Mouse (Mus musculus) kidney, embryonic 14.5 days (tissue): ENCODE measurements around the gene Cd164l2. TPM values are rescaled to one million over a fixed set of nuclear protein-coding genes. Genes with fewer than 3 reads are reported as not detected.

Experiments used
- ATAC-seq: fragments of 200-750 bp; cut with Nextera tagmentation; 2 replicates; pipeline ENCODE4 v1.8.0; 2017; ENCODE audit warnings: moderate number of reproducible peaks, mild to moderate bottlenecking, moderate TSS enrichment, moderate library complexity; ENCODE audit not compliant: low FRiP score, low TSS enrichment
- H3K27ac ChIP-seq: fragments of 300-500 bp; sonication (generic); 2 replicates; pipeline ENCODE4 v1.5.1; 2014; ENCODE audit warnings: low read depth, mild to moderate bottlenecking, low read length, moderate library complexity, mixed read lengths
- H3K27me3 ChIP-seq: fragments of 300-500 bp; sonication (generic); 2 replicates; pipeline ENCODE4 v1.6.1; 2014; ENCODE audit warnings: mild to moderate bottlenecking, low read length; ENCODE audit not compliant: control insufficient read depth, insufficient read depth
- H3K36me3 ChIP-seq: fragments of 300-500 bp; sonication (generic); 2 replicates; pipeline ENCODE4 v1.6.1; 2014; ENCODE audit warnings: low read length, mixed read lengths; ENCODE audit not compliant: control insufficient read depth, insufficient read depth
- H3K4me1 ChIP-seq: fragments of 300-500 bp; sonication (generic); 2 replicates; pipeline ENCODE4 v1.6.1; 2014; ENCODE audit warnings: low read length, mixed read lengths; ENCODE audit not compliant: control insufficient read depth, insufficient read depth
- H3K4me2 ChIP-seq: fragments of 300-500 bp; sonication (generic); replicated peaks from 2 replicates; pipeline ENCODE4 v1.6.1; 2014; ENCODE audit warnings: low read depth, mild to moderate bottlenecking, low read length
- H3K4me3 ChIP-seq: fragments of 300-500 bp; sonication (generic); 2 replicates; pipeline ENCODE4 v1.5.1; 2014; ENCODE audit warnings: mild to moderate bottlenecking, low read length
- H3K9ac ChIP-seq: fragments of 300-500 bp; sonication (generic); 2 replicates; pipeline ENCODE4 v1.6.1; 2014; ENCODE audit warnings: low read depth, mild to moderate bottlenecking, low read length, moderate library complexity
- H3K9me3 ChIP-seq: fragments of 300-500 bp; sonication (generic); 2 replicates; pipeline ENCODE4 v1.6.1; 2016; ENCODE audit warnings: low read length; ENCODE audit not compliant: control insufficient read depth
- WGBS: fragments of 180-500 bp; shearing (Covaris S2); extraction: QIAGEN DNeasy Blood & Tissue Kit; methylation state at CpG from one replicate; pipeline ENCODE4 v1.1.7; 2014; 5-methylcytosine and 5-hydroxymethylcytosine counted together
- polyA plus RNA-seq: library from polyadenylated mRNA; unstranded; fragments of >200 nt; fragmentation: Nextera tagmentation; extraction: Ambion mirVana; gene quantifications from 2 replicates; pipeline ENCODE4 v1.2.1, GENCODE M21; 2014

The Cd164l2 gene
- polyA plus RNA-seq, 1 experiment from 2014 or later, result 6.9 TPM

- H3K4me2 ChIP-seq, result no peak overlapping the region
- ATAC-seq, result no peak
- peaks cover 58% of the 10 kb centered on the region for H3K36me3 ChIP-seq
- no peaks in the 10 kb centered on the region for H3K9me3 ChIP-seq
- H3K27ac ChIP-seq, result no peak overlapping the region; the same call in 1 of the 2 replicates
- 69% methylated on average over 8 of the region's 8 CpGs for WGBS
- no peak overlapping the region for H3K4me3 ChIP-seq
- H3K9ac ChIP-seq, result no peak overlapping the region
- H3K4me1 ChIP-seq, result peaks cover 24% of the 10 kb centered on the region
- H3K27me3 ChIP-seq, result no peaks in the 10 kb centered on the region
Measured at GRCm38 (mm10) chr4:133185893-133186292, 26.0 kb upstream of the Cd164l2 start.

DNA sequence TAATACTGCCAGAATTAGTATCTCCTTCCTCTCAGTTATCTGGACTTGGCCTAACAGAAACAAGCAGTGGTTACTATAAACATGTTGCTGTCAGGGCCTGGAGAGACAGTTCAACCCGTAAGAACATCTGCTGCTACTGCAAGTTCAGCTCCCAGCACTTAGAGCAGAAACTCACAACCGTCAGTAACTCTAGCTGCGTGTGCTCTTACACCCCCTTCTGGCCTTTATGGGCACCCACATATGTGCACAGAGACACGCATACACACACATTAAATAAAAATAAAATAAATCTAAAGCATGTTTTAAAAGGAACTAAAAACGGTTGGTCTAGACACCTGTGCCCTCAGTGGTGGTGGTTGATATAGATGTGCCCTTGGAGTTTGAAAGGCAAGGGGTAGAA lies 25.1 kb upstream of the Cd164l2 start:
- Histone ChIP-seq H3K27ac (no peak overlapping the region), H3K9ac (no peak overlapping the region), H3K4me3 (no peak overlapping the region), H3K4me2 (no peak overlapping the region), H3K9me3 (no peaks in the 10 kb centered on the region), H3K36me3 (peaks cover 64% of the 10 kb centered on the region), H3K27me3 (no peaks in the 10 kb centered on the region), H3K4me1 (peaks cover 24% of the 10 kb centered on the region)
- ATAC-seq, result no peak
- WGBS, result 93% methylated on average over 5 of the region's 5 CpGs

DNA sequence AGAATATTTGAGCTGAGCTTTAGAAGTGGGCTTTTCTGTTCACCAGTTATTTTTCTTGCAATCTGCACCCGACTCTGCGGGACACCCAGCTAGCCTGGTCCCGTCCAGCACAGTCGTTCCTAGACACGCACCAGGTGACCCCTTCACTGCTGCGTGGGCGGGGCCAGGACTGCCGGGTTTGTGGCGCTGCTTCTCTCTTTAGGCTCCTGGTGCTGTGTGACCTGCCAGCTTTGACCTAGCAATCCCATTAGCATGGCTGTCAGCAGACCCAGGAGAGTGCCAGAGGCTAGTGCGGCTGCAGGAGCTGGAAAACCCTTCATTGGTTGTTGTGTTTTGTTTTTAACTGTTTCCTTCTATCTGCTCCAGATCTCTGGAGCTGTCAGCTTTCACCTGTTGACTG lies 22.5 kb upstream of the Cd164l2 start:
- Histone ChIP-seq H3K9ac (no peak overlapping the region), H3K27me3 (no peaks in the 10 kb centered on the region), H3K9me3 (no peaks in the 10 kb centered on the region), H3K4me1 (peaks cover 11% of the 10 kb centered on the region), H3K4me3 (no peak overlapping the region), H3K4me2 (no peak overlapping the region), H3K27ac (no peak overlapping the region), H3K36me3 (peaks cover 82% of the 10 kb centered on the region)
- ATAC-seq, result no peak
- 62% methylated on average over 10 of the region's 10 CpGs for WGBS

DNA sequence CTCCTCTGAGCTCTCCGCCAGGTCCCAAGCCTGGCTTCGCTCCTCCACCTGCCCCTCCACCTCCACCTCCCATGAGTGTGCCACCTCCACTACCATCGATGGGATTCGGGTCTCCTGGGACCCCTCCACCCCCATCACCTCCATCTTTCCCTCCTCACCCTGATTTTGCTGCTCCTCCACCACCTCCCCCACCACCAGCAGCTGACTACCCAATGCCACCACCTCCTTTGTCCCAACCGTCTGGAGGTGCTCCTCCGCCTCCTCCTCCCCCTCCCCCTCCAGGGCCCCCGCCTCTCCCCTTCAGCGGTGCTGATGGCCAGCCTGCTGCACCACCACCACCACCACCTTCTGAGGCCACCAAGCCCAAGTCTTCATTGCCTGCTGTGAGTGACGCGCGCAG lies 17.4 kb upstream of the Cd164l2 start:
- ATAC-seq, result no peak
- peaks cover 72% of the 10 kb centered on the region for H3K36me3 ChIP-seq
- H3K4me3 ChIP-seq, result no peak overlapping the region

GRCm38 (mm10) chr4:133195014-133195413 lies 16.9 kb upstream of the Cd164l2 start:
- no peak overlapping the region for H3K27ac ChIP-seq
- no peak overlapping the region for H3K4me2 ChIP-seq
- H3K9me3 ChIP-seq, result no peaks in the 10 kb centered on the region
- no peak overlapping the region for H3K4me3 ChIP-seq
- no peak for ATAC-seq
- no peak overlapping the region for H3K9ac ChIP-seq
- H3K4me1 ChIP-seq, result peaks cover 39% of the 10 kb centered on the region
- no peaks in the 10 kb centered on the region for H3K27me3 ChIP-seq
- 81% methylated on average over 4 of the region's 4 CpGs for WGBS
- H3K36me3 ChIP-seq, result peaks cover 67% of the 10 kb centered on the region

More for the DNA sequence above, 17.4 kb upstream of the Cd164l2 start:
- Histone ChIP-seq H3K4me1 (peaks cover 34% of the 10 kb centered on the region), H3K4me2 (no peak overlapping the region), H3K9me3 (no peaks in the 10 kb centered on the region), H3K27me3 (no peaks in the 10 kb centered on the region), H3K27ac (no peak overlapping the region), H3K9ac (no peak overlapping the region)
- 90% methylated on average over 11 of the region's 11 CpGs for WGBS

DNA sequence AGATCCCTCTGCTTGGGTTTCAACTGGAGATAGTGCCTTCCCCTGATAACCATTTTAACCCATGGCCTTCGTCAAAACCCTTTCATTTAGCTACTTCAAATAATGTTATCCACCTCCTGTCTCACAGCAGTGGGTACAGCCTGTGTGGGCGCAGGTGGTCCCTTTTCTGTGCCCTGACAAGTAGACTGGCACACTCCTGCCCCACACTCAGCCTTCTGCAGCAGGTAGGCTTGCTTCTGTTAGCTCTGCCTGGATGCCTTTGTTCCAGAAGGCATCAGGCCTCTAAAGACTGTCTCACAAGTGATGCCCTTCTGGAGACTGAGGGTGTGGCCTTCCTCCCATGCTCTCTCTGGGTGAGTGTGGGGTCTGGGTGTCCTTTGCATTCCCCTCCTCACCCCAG lies 15.8 kb upstream of the Cd164l2 start:
- peak overlapping the region; percentile 12; the same call in 1 of the 2 replicates for H3K9ac ChIP-seq
- H3K27ac ChIP-seq, result peak overlapping the region; percentile 73; the same call in 1 of the 2 replicates
- H3K27me3 ChIP-seq, result no peaks in the 10 kb centered on the region
- no peak for ATAC-seq
- peaks cover 50% of the 10 kb centered on the region for H3K4me1 ChIP-seq
- no peaks in the 10 kb centered on the region for H3K9me3 ChIP-seq
- peaks cover 56% of the 10 kb centered on the region for H3K36me3 ChIP-seq
- no peak overlapping the region for H3K4me2 ChIP-seq
- no peak overlapping the region for H3K4me3 ChIP-seq
- WGBS, result 90% methylated on average over 2 of the region's 2 CpGs

- H3K4me1 ChIP-seq, result peaks cover 54% of the 10 kb centered on the region
- H3K27ac ChIP-seq, result peak overlapping the region; percentile 73
- 16% methylated on average over 7 of the region's 7 CpGs for WGBS
- ATAC-seq, result no peak
- no peaks in the 10 kb centered on the region for H3K9me3 ChIP-seq
- no peaks in the 10 kb centered on the region for H3K27me3 ChIP-seq
- H3K36me3 ChIP-seq, result peaks cover 48% of the 10 kb centered on the region
- no peak overlapping the region for H3K4me2 ChIP-seq
- no peak overlapping the region for H3K4me3 ChIP-seq
- 0 out of 2 replicates have a peak overlapping the region, but pooled peaks have one; percentile 12 for H3K9ac ChIP-seq
Measured at GRCm38 (mm10) chr4:133196852-133197251, 15.1 kb upstream of the Cd164l2 start.

DNA sequence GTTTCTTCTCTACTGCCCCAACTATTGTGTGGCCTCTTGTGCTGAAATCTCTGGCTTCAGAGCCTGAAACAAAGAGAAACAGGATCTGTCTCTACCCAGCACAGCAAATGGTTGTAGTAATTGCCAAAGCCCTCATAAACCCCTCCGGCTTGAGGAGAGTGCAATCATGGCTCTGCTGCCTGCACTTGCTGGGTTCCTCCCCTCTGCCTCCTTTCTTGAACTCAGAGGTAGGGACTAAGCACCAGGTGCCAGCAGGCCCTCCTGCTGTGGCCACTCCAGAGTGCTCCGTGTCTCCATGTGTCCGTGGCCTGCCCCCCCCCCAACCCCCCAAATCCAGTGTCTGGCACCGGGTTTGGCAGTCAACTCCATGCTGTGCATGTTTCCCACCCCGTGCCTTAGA lies 14.6 kb upstream of the Cd164l2 start:
- no peak for ATAC-seq
- peaks cover 43% of the 10 kb centered on the region for H3K36me3 ChIP-seq
- no peak overlapping the region for H3K9ac ChIP-seq
- H3K4me2 ChIP-seq, result no peak overlapping the region
- H3K4me1 ChIP-seq, result peaks cover 54% of the 10 kb centered on the region
- peak overlapping the region; percentile 40; the same call in 1 of the 2 replicates for H3K27ac ChIP-seq
- 12% methylated on average over 5 of the region's 5 CpGs for WGBS
- no peaks in the 10 kb centered on the region for H3K27me3 ChIP-seq
- H3K4me3 ChIP-seq, result no peak overlapping the region
- H3K9me3 ChIP-seq, result no peaks in the 10 kb centered on the region

- Histone ChIP-seq H3K9ac (no peak overlapping the region), H3K27ac (peak overlapping the region; percentile 40), H3K4me1 (peaks cover 54% of the 10 kb centered on the region), H3K36me3 (peaks cover 38% of the 10 kb centered on the region), H3K4me3 (no peak overlapping the region), H3K27me3 (no peaks in the 10 kb centered on the region), H3K9me3 (no peaks in the 10 kb centered on the region), H3K4me2 (no peak overlapping the region)
- ATAC-seq, result peak; percentile 25
- WGBS, result 22% methylated on average over 13 of the region's 13 CpGs
Measured at GRCm38 (mm10) chr4:133197801-133198286, 14.1 kb upstream of the Cd164l2 start.
